Mouse (Mus musculus): ENCODE data around the gene Aff3. TPM values are rescaled to one million over a fixed set of nuclear protein-coding genes. Genes with fewer than 3 reads are reported as not detected.

Gene Aff3
- polyA plus RNA-seq, 1 experiment from 2014 or later: 5.7 TPM

GRCm38 (mm10) chr1:38388466-38388865 lies 276.3 kb downstream of the Aff3 start:
- Histone ChIP-seq H3K27ac (ENCODE audit: poor library complexity, severe bottlenecking) (no peak overlapping the region), H3K9me3 (replicated peaks) (no peaks in the 10 kb centered on the region), H3K4me2 (no peak overlapping the region), H3K4me3 (no peak overlapping the region), H3K4me1 (replicated peaks) (peaks cover 26% of the 10 kb centered on the region), H3K36me3 (no peaks in the 10 kb centered on the region), H3K9ac (no peak overlapping the region), H3K27me3 (replicated peaks) (no peaks in the 10 kb centered on the region)
- no peak for ATAC-seq (ENCODE audit: insufficient number of reproducible peaks, low FRiP score)
- 76% methylated on average over 3 of the region's 3 CpGs for WGBS

DNA sequence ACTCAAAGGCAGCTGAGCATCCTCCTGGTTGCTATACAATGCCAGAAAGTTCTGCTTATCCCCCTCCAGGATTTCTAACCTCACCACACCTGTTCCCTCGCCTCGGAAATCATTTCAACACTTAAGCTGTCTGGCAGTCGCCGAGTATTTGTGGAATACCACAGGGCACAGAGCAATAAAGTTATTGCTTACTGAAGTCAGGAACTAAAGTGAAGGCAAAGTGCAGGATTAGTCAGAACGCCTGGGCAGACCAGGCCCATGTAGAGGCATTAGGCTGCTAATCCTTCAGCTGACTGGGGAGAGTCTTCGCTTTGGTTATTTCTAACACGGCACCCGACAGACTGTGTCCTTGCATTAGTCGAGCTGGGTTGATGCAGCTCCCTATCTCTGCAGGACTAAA lies 277.3 kb downstream of the Aff3 start:
- 73% methylated on average over 9 of the region's 9 CpGs for WGBS
- H3K4me2 ChIP-seq: no peak overlapping the region

DNA sequence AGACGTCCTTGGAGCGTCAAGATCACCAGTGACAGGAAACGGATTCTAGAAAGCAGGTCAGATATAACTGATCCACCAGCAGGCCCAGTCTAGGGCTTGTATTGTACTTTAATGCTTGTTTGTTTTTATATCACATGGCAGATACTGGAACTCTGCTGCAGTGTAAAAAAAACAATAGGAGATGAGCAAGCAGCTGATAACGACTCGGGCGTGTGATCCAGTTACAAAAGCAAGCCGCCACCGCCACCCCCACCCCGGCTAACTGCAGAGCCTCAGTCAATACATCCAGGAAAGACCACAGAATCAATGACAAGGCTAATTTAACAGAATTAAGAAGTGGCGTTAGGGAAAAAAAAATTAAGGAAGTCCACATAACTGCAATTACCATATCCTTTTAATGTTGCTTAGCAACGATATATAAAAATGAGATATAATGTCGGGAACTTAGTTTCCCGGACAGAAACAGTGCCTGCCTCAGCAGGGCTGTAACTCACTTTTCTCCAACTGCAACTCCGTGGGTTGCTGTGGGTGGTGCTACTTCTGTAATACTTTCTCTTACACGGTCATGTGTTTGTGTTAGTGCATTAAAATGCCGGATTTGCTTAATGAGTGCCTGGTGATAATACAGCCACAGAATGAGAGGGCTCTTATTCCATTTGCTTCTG lies 280.2 kb downstream of the Aff3 start:
- no peak overlapping the region for H3K27ac ChIP-seq (ENCODE audit: poor library complexity, severe bottlenecking)
- peaks cover 26% of the 10 kb centered on the region for H3K4me1 ChIP-seq (replicated peaks)
- H3K9me3 ChIP-seq (replicated peaks): peaks cover 10% of the 10 kb centered on the region
- no peak overlapping the region for H3K9ac ChIP-seq
- H3K4me3 ChIP-seq: no peak overlapping the region
- 26% methylated on average over 16 of the region's 16 CpGs for WGBS
- H3K4me2 ChIP-seq: peak overlapping the region; percentile 23; the same call in 1 of the 2 replicates
- peaks cover 4% of the 10 kb centered on the region; the same call in 1 of the 2 replicates for H3K36me3 ChIP-seq
- ATAC-seq (ENCODE audit: insufficient number of reproducible peaks, low FRiP score): peak; percentile 39; the same call in 1 of the 2 replicates
- H3K27me3 ChIP-seq (replicated peaks): no peaks in the 10 kb centered on the region

More for the DNA sequence above, 277.3 kb downstream of the Aff3 start:
- H3K27me3 ChIP-seq (replicated peaks): no peaks in the 10 kb centered on the region
- no peaks in the 10 kb centered on the region for H3K36me3 ChIP-seq
- H3K9me3 ChIP-seq (replicated peaks): 0 out of 2 replicates have a peak, but pooled peaks cover 3% of the 10 kb centered on the region
- ATAC-seq (ENCODE audit: insufficient number of reproducible peaks, low FRiP score): no peak
- H3K27ac ChIP-seq (ENCODE audit: poor library complexity, severe bottlenecking): no peak overlapping the region
- peaks cover 26% of the 10 kb centered on the region for H3K4me1 ChIP-seq (replicated peaks)
- H3K9ac ChIP-seq: no peak overlapping the region
- no peak overlapping the region for H3K4me3 ChIP-seq

DNA sequence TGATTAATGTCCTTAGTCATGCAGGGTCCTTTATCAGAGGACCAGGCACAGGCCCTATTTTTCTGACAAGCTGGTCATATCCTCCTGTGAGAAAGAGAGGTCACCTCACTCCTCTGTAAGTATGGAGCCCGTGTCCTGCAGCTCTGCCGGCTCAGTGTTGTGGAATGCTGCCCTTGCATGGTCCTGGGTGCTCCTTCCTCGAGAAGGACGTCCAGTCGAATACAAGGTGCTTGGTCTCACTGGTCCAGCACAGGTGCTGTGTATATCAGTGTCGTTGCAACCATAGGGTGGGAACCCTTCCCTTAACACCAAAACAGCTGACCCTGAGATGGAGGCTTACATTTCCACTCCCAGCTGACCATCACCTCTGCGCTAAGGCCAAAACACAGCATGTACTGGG lies 280.7 kb downstream of the Aff3 start:
- 52% methylated on average over 7 of the region's 7 CpGs for WGBS
- Histone ChIP-seq H3K9me3 (replicated peaks) (peaks cover 10% of the 10 kb centered on the region), H3K9ac (no peak overlapping the region), H3K4me2 (no peak overlapping the region), H3K27me3 (replicated peaks) (no peaks in the 10 kb centered on the region), H3K36me3 (peaks cover 4% of the 10 kb centered on the region; the same call in 1 of the 2 replicates), H3K27ac (ENCODE audit: poor library complexity, severe bottlenecking) (no peak overlapping the region), H3K4me3 (no peak overlapping the region), H3K4me1 (replicated peaks) (peaks cover 26% of the 10 kb centered on the region)
- peak; percentile 48; the same call in 1 of the 2 replicates for ATAC-seq (ENCODE audit: insufficient number of reproducible peaks, low FRiP score)

- no peak for ATAC-seq (ENCODE audit: insufficient number of reproducible peaks, low FRiP score)
- H3K9me3 ChIP-seq (replicated peaks): peaks cover 13% of the 10 kb centered on the region
- no peak overlapping the region for H3K27ac ChIP-seq (ENCODE audit: poor library complexity, severe bottlenecking)
- peaks cover 26% of the 10 kb centered on the region for H3K4me1 ChIP-seq (replicated peaks)
- H3K27me3 ChIP-seq (replicated peaks): no peaks in the 10 kb centered on the region
- peaks cover 4% of the 10 kb centered on the region; the same call in 1 of the 2 replicates for H3K36me3 ChIP-seq
- H3K4me3 ChIP-seq: no peak overlapping the region
- H3K4me2 ChIP-seq: no peak overlapping the region
- WGBS: 77% methylated on average over 4 of the region's 4 CpGs
- H3K9ac ChIP-seq: no peak overlapping the region
Measured at GRCm38 (mm10) chr1:38382683-38383082, 282.1 kb downstream of the Aff3 start.

DNA sequence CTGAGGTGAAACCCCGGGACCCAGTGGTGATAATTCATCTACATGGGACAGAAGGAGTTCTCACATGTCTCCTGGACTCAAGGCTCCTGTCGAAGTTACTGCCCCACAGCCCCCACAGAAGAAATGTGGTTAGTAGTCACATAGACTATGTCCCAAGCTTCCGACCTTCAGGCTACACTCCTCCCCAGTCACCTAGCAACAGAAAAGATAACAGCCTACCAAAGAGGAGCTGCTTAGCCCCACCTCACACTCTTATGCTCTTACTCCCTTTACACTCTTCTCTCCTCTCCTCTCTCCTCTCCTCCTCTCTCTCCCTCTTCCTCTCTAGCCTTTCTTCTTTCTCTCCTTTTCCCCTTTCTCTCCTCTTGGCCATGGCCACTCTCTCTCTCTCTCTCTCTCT lies 286.8 kb downstream of the Aff3 start:
- Histone ChIP-seq H3K9me3 (replicated peaks) (peaks cover 12% of the 10 kb centered on the region), H3K4me3 (no peak overlapping the region), H3K27ac (ENCODE audit: poor library complexity, severe bottlenecking) (no peak overlapping the region), H3K4me2 (no peak overlapping the region), H3K9ac (no peak overlapping the region), H3K36me3 (peaks cover 4% of the 10 kb centered on the region; the same call in 1 of the 2 replicates), H3K27me3 (replicated peaks) (no peaks in the 10 kb centered on the region), H3K4me1 (replicated peaks) (no peaks in the 10 kb centered on the region)
- 62% methylated on average over 3 of the region's 3 CpGs for WGBS
- no peak for ATAC-seq (ENCODE audit: insufficient number of reproducible peaks, low FRiP score)

DNA sequence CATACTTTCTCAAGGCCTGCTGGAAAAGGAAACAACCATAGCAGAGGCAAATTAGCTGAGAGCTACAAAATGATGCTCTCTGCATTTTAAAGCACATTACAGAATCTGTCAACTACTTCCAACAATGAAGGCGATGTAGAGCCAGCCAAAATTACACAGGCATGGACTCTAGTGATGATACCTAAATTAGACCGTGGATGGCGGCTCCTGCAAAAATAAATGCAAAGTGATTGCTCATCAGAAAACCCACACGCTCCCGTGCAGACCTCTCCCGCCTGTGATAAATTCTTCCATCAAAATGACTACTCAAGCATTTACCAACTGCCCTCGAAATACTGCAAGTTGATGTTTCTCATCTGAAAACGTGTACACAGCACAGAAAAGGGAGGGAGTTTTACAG lies 295.6 kb downstream of the Aff3 start:
- Histone ChIP-seq H3K4me1 (replicated peaks) (peaks cover 9% of the 10 kb centered on the region), H3K4me3 (no peak overlapping the region), H3K27ac (ENCODE audit: poor library complexity, severe bottlenecking) (no peak overlapping the region), H3K9me3 (replicated peaks) (no peaks in the 10 kb centered on the region), H3K4me2 (no peak overlapping the region), H3K36me3 (no peaks in the 10 kb centered on the region), H3K9ac (no peak overlapping the region), H3K27me3 (replicated peaks) (no peaks in the 10 kb centered on the region)
- no peak for ATAC-seq (ENCODE audit: insufficient number of reproducible peaks, low FRiP score)
- 75% methylated on average over 8 of the region's 8 CpGs for WGBS

- peaks cover 17% of the 10 kb centered on the region for H3K4me1 ChIP-seq (replicated peaks)
- H3K27me3 ChIP-seq (replicated peaks): no peaks in the 10 kb centered on the region
- H3K9ac ChIP-seq: no peak overlapping the region
- H3K4me2 ChIP-seq: no peak overlapping the region
- WGBS: 80% methylated on average over 6 of the region's 6 CpGs
- H3K36me3 ChIP-seq: no peaks in the 10 kb centered on the region
- ATAC-seq (ENCODE audit: insufficient number of reproducible peaks, low FRiP score): no peak
- H3K27ac ChIP-seq (ENCODE audit: poor library complexity, severe bottlenecking): no peak overlapping the region
- no peaks in the 10 kb centered on the region for H3K9me3 ChIP-seq (replicated peaks)
- H3K4me3 ChIP-seq: no peak overlapping the region
Measured at GRCm38 (mm10) chr1:38368081-38368689, 296.6 kb downstream of the Aff3 start.

DNA sequence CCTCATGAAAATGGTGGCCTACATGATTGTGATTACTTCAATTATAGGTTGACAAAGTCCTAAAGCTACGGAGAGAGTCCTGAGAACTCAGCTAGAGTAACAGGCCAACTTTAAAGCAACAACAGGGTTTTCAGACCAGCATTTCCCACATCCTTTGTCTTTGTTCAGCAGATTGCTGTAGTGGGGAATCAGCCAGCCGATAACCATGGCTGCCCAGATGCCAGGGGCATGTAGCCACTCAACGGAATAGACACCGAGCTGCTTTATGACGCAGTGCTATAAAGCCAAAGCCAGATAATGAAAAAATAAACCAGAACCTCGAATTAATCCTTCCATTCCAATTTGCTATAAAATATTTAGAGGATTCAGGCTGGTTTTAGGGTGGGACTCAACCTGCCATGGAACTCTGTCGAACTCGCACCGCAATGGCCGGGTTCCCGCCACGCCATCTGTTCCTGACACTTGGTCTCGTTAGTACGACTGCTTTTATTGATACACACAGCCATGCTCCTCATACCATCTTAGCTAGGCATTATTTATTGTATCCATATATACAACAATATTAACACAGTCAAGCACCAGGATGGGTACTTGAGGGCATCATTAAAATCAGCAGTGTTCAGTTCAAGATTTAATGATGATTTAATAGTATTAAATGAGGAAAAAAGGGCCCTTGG lies 297.2 kb downstream of the Aff3 start:
- no peaks in the 10 kb centered on the region; the same call in 1 of the 2 replicates for H3K9me3 ChIP-seq (replicated peaks)
- 92% methylated on average over 14 of the region's 14 CpGs for WGBS
- H3K27ac ChIP-seq (ENCODE audit: poor library complexity, severe bottlenecking): no peak overlapping the region
- H3K9ac ChIP-seq: no peak overlapping the region
- no peaks in the 10 kb centered on the region for H3K27me3 ChIP-seq (replicated peaks)
- H3K4me1 ChIP-seq (replicated peaks): peaks cover 17% of the 10 kb centered on the region
- no peak for ATAC-seq (ENCODE audit: insufficient number of reproducible peaks, low FRiP score)
- no peak overlapping the region for H3K4me3 ChIP-seq
- no peaks in the 10 kb centered on the region for H3K36me3 ChIP-seq
- no peak overlapping the region for H3K4me2 ChIP-seq

- no peaks in the 10 kb centered on the region for H3K36me3 ChIP-seq
- H3K4me3 ChIP-seq: no peak overlapping the region
- no peaks in the 10 kb centered on the region; the same call in 1 of the 2 replicates for H3K9me3 ChIP-seq (replicated peaks)
- H3K4me2 ChIP-seq: no peak overlapping the region
- H3K9ac ChIP-seq: no peak overlapping the region
- 75% methylated on average over 2 of the region's 2 CpGs for WGBS
- peaks cover 14% of the 10 kb centered on the region for H3K4me1 ChIP-seq (replicated peaks)
- no peak overlapping the region for H3K27ac ChIP-seq (ENCODE audit: poor library complexity, severe bottlenecking)
- ATAC-seq (ENCODE audit: insufficient number of reproducible peaks, low FRiP score): no peak
- H3K27me3 ChIP-seq (replicated peaks): no peaks in the 10 kb centered on the region
Measured at GRCm38 (mm10) chr1:38363856-38364255, 300.9 kb downstream of the Aff3 start.

DNA sequence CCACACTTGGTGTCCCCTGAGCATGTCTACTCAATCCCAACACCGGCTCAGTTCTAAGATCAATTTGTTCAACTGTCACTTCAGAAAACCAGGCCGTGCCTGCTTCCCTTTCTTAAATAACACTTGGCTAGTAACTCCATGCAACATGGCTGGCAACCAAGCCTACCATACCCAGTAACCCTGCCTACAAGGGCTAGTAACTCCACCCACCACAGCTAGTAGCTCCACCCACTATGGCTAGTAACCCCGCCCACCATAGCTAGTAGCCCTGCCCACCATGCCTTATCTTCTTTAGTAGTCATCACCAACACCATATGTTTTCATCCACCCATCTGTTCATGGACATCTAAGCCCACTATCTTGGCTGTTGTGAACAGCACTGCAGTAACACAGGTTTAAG lies 302.5 kb downstream of the Aff3 start:
- ATAC-seq (ENCODE audit: insufficient number of reproducible peaks, low FRiP score): no peak
- peaks cover 13% of the 10 kb centered on the region for H3K4me1 ChIP-seq (replicated peaks)
- WGBS: 89% methylated on average over 3 of the region's 3 CpGs

More for the DNA sequence above, 302.5 kb downstream of the Aff3 start:
- no peak overlapping the region for H3K4me2 ChIP-seq
- H3K9ac ChIP-seq: no peak overlapping the region
- no peak overlapping the region for H3K4me3 ChIP-seq
- no peaks in the 10 kb centered on the region for H3K36me3 ChIP-seq
- no peak overlapping the region for H3K27ac ChIP-seq (ENCODE audit: poor library complexity, severe bottlenecking)
- H3K9me3 ChIP-seq (replicated peaks): no peaks in the 10 kb centered on the region; the same call in 1 of the 2 replicates
- H3K27me3 ChIP-seq (replicated peaks): no peaks in the 10 kb centered on the region
